Mouse (Mus musculus): ENCODE results near the gene Slc7a15. TPM values are rescaled to one million over a fixed set of nuclear protein-coding genes. Genes with fewer than 3 reads are reported as not detected.

The Slc7a15 gene
- total and polyA plus RNA-seq, 3 experiments = not detected

DNA sequence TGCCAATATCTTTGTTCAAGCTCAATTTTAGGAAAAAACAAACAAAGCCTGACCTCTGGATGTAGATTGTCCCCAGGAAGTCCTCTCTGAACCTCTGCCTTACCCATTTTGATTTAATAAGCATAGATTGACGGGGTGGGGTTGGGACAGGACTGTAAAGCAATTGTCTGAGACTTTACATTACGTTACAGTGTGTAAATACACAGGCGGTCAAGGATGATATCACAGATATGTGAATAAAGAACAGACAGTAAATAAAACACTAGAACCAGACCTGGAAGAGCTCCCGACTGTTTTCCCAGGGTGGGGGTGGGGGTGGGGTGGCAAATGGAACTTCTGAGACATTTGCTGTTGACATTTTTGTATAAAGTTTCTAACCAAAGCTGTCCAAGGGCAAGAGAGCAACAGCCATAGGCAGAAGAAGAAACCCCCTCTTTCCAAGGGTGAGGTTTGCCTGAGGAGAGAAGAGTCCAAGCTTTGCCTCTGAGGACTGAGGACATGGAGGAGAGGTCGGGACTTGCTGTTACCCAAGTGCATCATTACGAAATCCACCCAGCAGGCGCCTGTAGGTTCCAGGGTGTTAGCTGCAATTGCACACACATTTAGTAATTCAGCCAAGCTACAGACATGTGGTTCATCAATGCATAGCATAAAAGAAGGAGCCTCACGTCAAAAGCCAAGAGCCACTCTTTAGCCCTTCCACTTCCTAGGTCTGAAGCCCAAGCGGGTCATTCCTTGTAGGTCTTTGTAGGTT, 91.7 kb downstream of the Slc7a15 start:
- DNase-seq (ENCODE audit: low read depth, low spot score) = no peak
- TF ChIP-seq GATA1 (IDR thresholded peaks at IDR 0.05; ENCODE audit: low read depth, low read length) (no peak), ZMIZ1 (IDR thresholded peaks at IDR 0.05; ENCODE audit: low read depth, low read length) (no peak), MYC (IDR thresholded peaks at IDR 0.05; ENCODE audit: low read depth, low read length) (no peak), ZNF384 (IDR thresholded peaks at IDR 0.05; ENCODE audit: low read depth, low read length) (no peak), KAT2A (conservative IDR thresholded peaks at IDR 0.05; ENCODE audit: low read depth, low read length) (no peak), UBTF (IDR thresholded peaks at IDR 0.05; ENCODE audit: borderline replicate concordance, insufficient read depth, low read depth, low read length) (no peak), USF1 (IDR thresholded peaks at IDR 0.05; ENCODE audit: low read depth, low read length) (no peak), SIN3A (IDR thresholded peaks at IDR 0.05; ENCODE audit: low read length) (no peak)
- Histone ChIP-seq H3K4me1 (ENCODE audit: control insufficient read depth in 1 of 2, insufficient read depth in 2 of 2, low read length in 2 of 2) (no peaks in the 10 kb centered on the region; a peak in 1 of 4 replicates), H3K9ac (ENCODE audit: control insufficient read depth, low read depth, low read length, poor library complexity, severe bottlenecking) (no peak overlapping the region), H3K79me2 (ENCODE audit: control insufficient read depth, insufficient read depth, low read length, poor library complexity) (no peaks in the 10 kb centered on the region), H3K9me3 (replicated peaks; ENCODE audit: insufficient read depth, low read length) (no peaks in the 10 kb centered on the region), H3K36me3 (ENCODE audit: control insufficient read depth in 1 of 2, insufficient read depth in 2 of 2, low read length in 2 of 2) (no peaks in the 10 kb centered on the region), H3K4me3 (ENCODE audit: control insufficient read depth in 1 of 2, insufficient read depth in 1 of 2, low read depth in 2 of 2, low read length in 2 of 2) (no peak overlapping the region), H3K27ac (ENCODE audit: control insufficient read depth, low read depth, low read length) (no peak overlapping the region), H3K27me3 (ENCODE audit: control insufficient read depth in 1 of 2, insufficient read depth in 2 of 2, low read length in 2 of 2) (peaks cover 4% of the 10 kb centered on the region in 2 experiments; a peak in 3 of 4 replicates)

DNA sequence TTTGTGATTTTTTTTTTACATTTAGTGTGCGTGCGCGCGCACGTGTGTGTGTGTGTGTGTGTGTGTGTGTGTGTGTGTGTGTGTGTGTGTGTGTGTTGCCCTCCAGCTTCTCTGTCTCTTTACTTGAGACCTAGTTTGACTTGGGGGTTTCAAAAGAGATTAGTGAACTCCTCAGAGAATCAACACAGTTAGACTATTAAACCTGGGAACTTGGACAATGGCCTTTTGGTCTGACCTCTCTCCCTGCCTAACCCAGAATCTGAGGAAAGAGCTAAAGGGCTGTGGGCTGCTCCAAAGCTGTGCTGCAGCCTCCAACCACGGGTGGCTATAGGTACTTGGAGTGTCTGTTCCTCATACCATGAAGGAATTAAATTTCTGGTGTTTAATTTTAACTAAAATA, 94.7 kb downstream of the Slc7a15 start:
- Histone ChIP-seq H3K79me2 (ENCODE audit: control insufficient read depth, insufficient read depth, low read length, poor library complexity) (no peaks in the 10 kb centered on the region; the same call in 1 of the 2 replicates), H3K9me3 (replicated peaks; ENCODE audit: insufficient read depth, low read length) (no peaks in the 10 kb centered on the region), H3K27ac (ENCODE audit: control insufficient read depth, low read depth, low read length) (no peak overlapping the region), H3K4me3 (ENCODE audit: control insufficient read depth in 1 of 2, insufficient read depth in 1 of 2, low read depth in 2 of 2, low read length in 2 of 2) (no peak overlapping the region), H3K36me3 (ENCODE audit: control insufficient read depth in 1 of 2, insufficient read depth in 2 of 2, low read length in 2 of 2) (no peaks in the 10 kb centered on the region; a peak in 1 of 4 replicates), H3K9ac (ENCODE audit: control insufficient read depth, low read depth, low read length, poor library complexity, severe bottlenecking) (no peak overlapping the region), H3K4me1 (ENCODE audit: control insufficient read depth in 1 of 2, insufficient read depth in 2 of 2, low read length in 2 of 2) (peaks cover 2 to 15% of the 10 kb centered on the region in 2 experiments), H3K27me3 (ENCODE audit: control insufficient read depth in 1 of 2, insufficient read depth in 2 of 2, low read length in 2 of 2) (peaks cover 0 to 1% of the 10 kb centered on the region in 2 experiments; a peak in 1 of 4 replicates)
- no peak for DNase-seq (ENCODE audit: low read depth, low spot score)
- TF ChIP-seq E2F4 (IDR thresholded peaks at IDR 0.05; ENCODE audit: borderline replicate concordance, low read depth, low read length) (no peak), GABPA (IDR thresholded peaks at IDR 0.05; ENCODE audit: low read depth, low read length) (no peak)

DNA sequence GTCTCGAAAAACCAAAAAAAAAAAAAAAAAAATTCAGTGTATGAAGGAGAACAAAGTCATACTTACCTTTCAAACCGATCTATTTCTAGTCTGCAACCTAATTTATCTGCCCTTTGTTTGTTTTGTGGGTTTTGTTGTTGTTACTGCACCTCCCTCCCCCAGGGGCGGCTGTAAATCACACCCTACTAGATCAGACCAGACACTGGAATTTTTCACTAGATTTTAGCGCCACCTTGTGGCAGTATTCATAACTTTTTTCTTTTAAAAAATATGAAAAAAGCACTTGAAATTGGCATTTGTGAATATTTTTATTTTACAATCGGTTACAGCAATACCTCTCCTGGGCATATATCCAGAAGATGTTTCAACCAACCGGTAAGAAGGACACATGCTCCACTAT, 96.3 kb downstream of the Slc7a15 start:
- peaks cover 2 to 19% of the 10 kb centered on the region in 2 experiments for H3K4me1 ChIP-seq (ENCODE audit: control insufficient read depth in 1 of 2, insufficient read depth in 2 of 2, low read length in 2 of 2)
- H3K9me3 ChIP-seq (replicated peaks; ENCODE audit: insufficient read depth, low read length) = no peaks in the 10 kb centered on the region
- no peaks in the 10 kb centered on the region; the same call in 1 of the 2 replicates for H3K79me2 ChIP-seq (ENCODE audit: control insufficient read depth, insufficient read depth, low read length, poor library complexity)
- H3K27me3 ChIP-seq (ENCODE audit: control insufficient read depth in 1 of 2, insufficient read depth in 2 of 2, low read length in 2 of 2) = peaks cover 0 to 1% of the 10 kb centered on the region in 2 experiments; a peak in 1 of 4 replicates
- no peaks in the 10 kb centered on the region; a peak in 1 of 4 replicates for H3K36me3 ChIP-seq (ENCODE audit: control insufficient read depth in 1 of 2, insufficient read depth in 2 of 2, low read length in 2 of 2)
- H3K9ac ChIP-seq (ENCODE audit: control insufficient read depth, low read depth, low read length, poor library complexity, severe bottlenecking) = no peak overlapping the region
- peak; percentile 74 for DNase-seq (ENCODE audit: low read depth, low spot score)
- TF ChIP-seq ZC3H11A (IDR thresholded peaks at IDR 0.05; ENCODE audit: low read depth, low read length) (peak; percentile 66), CTCF (IDR thresholded peaks at IDR 0.05 in 2 of 3, conservative IDR thresholded peaks at IDR 0.05 in 1 of 3; ENCODE audit: control insufficient read depth in 1 of 3, insufficient read depth in 1 of 3, low read depth in 2 of 3, low read length in 3 of 3, poor library complexity in 1 of 3, severe bottlenecking in 1 of 3) (peak; percentile 12 to 78 (median 26); a peak in 5 of 6 replicates), USF2 (IDR thresholded peaks at IDR 0.05; ENCODE audit: borderline replicate concordance in 1 of 2, insufficient read depth in 1 of 2, low read depth in 1 of 2, low read length in 2 of 2) (no peak), ZNF384 (IDR thresholded peaks at IDR 0.05; ENCODE audit: low read depth, low read length) (peak; percentile 71), RAD21 (IDR thresholded peaks at IDR 0.05; ENCODE audit: low read depth, low read length) (peak; percentile 82), SMC3 (IDR thresholded peaks at IDR 0.05; ENCODE audit: low read depth, low read length) (peak; percentile 74), BHLHE40 (IDR thresholded peaks at IDR 0.05; ENCODE audit: borderline replicate concordance, low read depth, low read length) (no peak), JUND (IDR thresholded peaks at IDR 0.05; ENCODE audit: low read depth, low read length) (no peak)
- H3K27ac ChIP-seq (ENCODE audit: control insufficient read depth, low read depth, low read length) = no peak overlapping the region
- H3K4me3 ChIP-seq (ENCODE audit: control insufficient read depth in 1 of 2, insufficient read depth in 1 of 2, low read depth in 2 of 2, low read length in 2 of 2) = no peak overlapping the region

Data from MEL (cell line).